Mouse (Mus musculus): ENCODE measurements at regions not wholly inside any gene's neighbourhood (a gene's known extent, or its start where the extent isn't known, plus 50 kb on each side); places are given as distances from the start of the nearest gene placed in this dataset.

DNA sequence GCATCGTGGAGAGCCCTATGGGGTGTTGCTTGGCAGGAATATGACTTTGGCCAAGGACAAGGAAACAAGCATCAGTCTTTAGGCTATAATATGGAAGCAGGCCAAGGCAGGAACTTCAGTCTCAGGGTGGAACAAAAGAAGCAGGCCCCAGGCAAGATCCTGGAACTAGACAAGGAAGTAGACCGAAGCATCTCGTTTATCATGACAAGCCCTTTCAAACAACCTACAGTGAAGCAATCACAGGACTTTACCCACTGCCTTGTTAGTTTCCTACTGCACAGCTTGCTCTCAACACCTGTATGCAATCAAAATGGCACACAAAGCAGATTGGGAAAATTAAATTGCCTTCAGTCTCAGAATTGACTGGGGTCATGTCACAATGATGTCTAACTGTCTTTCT is 163.2 kb upstream of the Gulp1 start:
- DNase-seq = no peak

GRCm38 (mm10) chr1:44392141-44392540 is 159.2 kb upstream of the Gulp1 start:
- no peak for DNase-seq

DNA sequence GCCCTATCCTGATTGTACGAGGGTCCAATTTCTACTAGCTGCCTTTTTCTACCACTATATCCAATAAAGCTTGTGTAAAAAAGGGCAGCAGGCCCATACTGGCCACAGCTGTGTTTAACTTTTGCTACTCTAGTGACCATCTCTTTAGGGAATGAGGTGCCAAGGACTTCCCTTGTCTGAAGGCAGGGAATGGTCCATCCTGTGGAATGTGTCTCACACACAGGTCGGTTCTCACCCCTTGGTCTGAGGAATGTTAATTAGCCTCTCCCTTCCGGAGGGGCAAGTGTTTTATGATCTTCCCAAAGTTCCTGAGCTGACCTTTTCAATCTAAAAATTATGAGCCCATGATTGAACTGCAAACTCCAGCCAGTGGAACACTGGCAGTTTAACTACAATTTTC is 155.8 kb upstream of the Gulp1 start:
- no peak for DNase-seq

GRCm38 (mm10) chr1:44398066-44398465 is 153.2 kb upstream of the Gulp1 start:
- DNase-seq = no peak

DNA sequence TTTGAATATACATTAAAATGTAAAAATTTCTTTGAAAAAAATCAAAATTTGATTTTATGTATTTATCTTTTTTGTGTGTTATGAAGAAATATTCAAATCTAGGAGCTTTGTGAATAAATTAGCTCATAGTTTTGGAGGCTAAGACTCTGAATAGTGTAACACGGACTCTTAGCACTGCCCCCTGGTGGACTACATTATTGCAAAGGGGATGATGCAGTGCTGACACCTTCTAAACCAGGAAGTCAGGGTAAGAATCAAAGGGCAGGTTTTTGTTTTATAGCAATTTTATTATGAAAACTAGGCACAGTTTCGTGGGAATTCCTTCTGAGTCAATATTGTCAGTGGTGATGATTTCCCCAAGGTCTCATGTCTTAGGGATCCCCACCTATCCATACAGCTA is 113.5 kb upstream of the Gulp1 start:
- peak; percentile 3 for DNase-seq

Measured in gastrocnemius, postnatal 10 days (tissue).